Mouse (Mus musculus): ENCODE measurements around the gene Fthl17f. TPM values are rescaled to one million over a fixed set of nuclear protein-coding genes. Genes with fewer than 3 reads are reported as not detected.

Fthl17f gene
- polyA plus RNA-seq (2015; fragmentation: Nextera tagmentation; extraction: Ambion mirVana) = not detected in 2 replicates

DNA sequence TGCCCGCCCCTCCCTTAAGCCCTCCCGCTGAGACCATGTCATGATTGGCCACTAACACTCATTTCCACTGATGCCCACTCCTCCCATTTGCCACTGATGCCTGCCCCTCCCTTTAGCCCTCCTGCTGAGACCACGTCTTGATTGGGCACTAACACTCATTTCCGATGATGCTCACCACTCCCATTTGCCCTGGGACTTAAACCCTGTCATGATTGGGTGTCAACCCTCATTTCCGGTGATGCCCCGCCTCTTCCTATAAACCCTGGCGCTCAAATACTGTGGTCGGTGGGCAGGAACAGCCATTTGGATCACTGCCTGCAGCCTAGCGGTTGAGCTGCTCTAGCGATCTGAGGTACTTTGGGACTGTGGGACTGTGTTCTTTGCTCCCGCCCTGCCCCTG lies at the start of gene Fthl17f:
Gene Fthl17f (plus strand): TSS at position 301 of the 400 bp plus-strand sequence.

DNA sequence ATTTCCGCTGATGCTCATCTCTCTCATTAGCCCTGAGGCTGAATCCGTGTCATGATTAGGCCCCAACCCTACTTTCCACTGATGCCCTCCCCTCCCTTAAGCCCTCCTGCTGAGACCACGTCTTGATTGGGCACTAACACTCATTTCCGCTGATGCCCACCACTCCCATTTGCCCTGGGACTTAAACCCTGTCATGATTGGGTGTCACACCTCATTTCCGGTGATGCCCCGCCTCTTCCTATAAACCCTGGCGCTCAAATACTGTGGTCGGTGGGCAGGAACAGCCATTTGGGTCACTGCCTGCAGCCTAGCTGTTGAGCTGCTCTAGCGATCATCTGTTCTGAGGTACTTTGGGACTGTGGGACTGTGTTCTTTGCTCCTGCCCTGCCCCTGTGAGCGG lies 29.6 kb upstream of the Fthl17f start, which contains the start of gene Fthl17e:
Gene Fthl17e (plus strand): TSS at position 301 of the 400 bp plus-strand sequence.

DNA sequence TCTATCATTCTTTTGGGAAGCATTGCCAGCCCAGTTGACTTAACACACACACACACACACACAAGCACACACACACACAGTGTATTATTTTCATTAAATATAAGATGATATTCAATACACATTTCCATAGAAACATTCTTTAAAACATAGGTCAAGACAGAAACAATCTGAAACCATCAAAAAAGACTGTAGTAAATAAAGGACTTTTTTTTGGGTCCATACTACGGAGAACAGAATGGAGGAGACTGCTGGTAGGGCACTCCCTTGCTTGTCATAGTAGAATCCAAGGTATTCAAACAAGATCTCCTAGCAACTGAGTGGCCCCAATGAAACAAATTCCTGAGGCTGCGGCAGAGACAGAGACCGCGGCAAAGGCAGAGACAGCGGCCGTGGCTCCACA lies 41.4 kb downstream of the Fthl17f start, which contains the start of gene 4930402K13Rik:
Gene 4930402K13Rik (plus strand): TSS at position 301 of the 400 bp plus-strand sequence.

Other genes starting within 250 kb of the Fthl17f start
- not detected in 2 replicates for gene Gm6592, start 219.0 kb upstream of the Fthl17f start, polyA plus RNA-seq (2015; fragmentation: Nextera tagmentation; extraction: Ambion mirVana)
- gene Gm5751, start 188.8 kb upstream of the Fthl17f start, polyA plus RNA-seq (2015; fragmentation: Nextera tagmentation; extraction: Ambion mirVana) = not detected in 2 replicates
- gene B630019K06Rik, start 170.6 kb upstream of the Fthl17f start, polyA plus RNA-seq (2015; fragmentation: Nextera tagmentation; extraction: Ambion mirVana) = 6.5 and 11.0 TPM in 2 replicates
- not detected in 2 replicates for gene Fthl17b, start 100.0 kb upstream of the Fthl17f start, polyA plus RNA-seq (2015; fragmentation: Nextera tagmentation; extraction: Ambion mirVana)
- gene Fthl17c, start 86.5 kb upstream of the Fthl17f start, polyA plus RNA-seq (2015; fragmentation: Nextera tagmentation; extraction: Ambion mirVana) = not detected in 2 replicates
- gene Fthl17d, start 76.3 kb upstream of the Fthl17f start, polyA plus RNA-seq (2015; fragmentation: Nextera tagmentation; extraction: Ambion mirVana) = not detected in 2 replicates
- gene Fthl17e, start 29.5 kb upstream of the Fthl17f start, polyA plus RNA-seq (2015; fragmentation: Nextera tagmentation; extraction: Ambion mirVana) = not detected in 2 replicates
- not detected in 2 replicates for gene 4930402K13Rik, start 41.5 kb downstream of the Fthl17f start, polyA plus RNA-seq (2015; fragmentation: Nextera tagmentation; extraction: Ambion mirVana)
- gene Lancl3, start 136.9 kb downstream of the Fthl17f start, polyA plus RNA-seq (2015; fragmentation: Nextera tagmentation; extraction: Ambion mirVana) = 2.0 and 3.4 TPM in 2 replicates
- 0.20 TPM in 1 of 2 replicates, not detected in the other for gene Gm14862, start 193.9 kb downstream of the Fthl17f start, polyA plus RNA-seq (2015; fragmentation: Nextera tagmentation; extraction: Ambion mirVana)
- 0.91 and 1.1 TPM in 2 replicates for gene Xk, start 209.7 kb downstream of the Fthl17f start, polyA plus RNA-seq (2015; fragmentation: Nextera tagmentation; extraction: Ambion mirVana)
- gene H2al1m, start 220.7 kb downstream of the Fthl17f start, polyA plus RNA-seq (2015; fragmentation: Nextera tagmentation; extraction: Ambion mirVana) = not detected in 2 replicates